Mouse (Mus musculus) heart, postnatal 10 days (tissue): Measurements from ENCODE around the gene Celf5. TPM values are rescaled to one million over a fixed set of nuclear protein-coding genes. Genes with fewer than 3 reads are reported as not detected.
A peak's percentile ranks its signal among the peaks of the same experiment; 100 is the strongest.

Experiments used
- DNase-seq, 2 experiments: peaks; one replicate each; pipeline ENCODE4 v3.0.0; 2021
- intact Hi-C: fragments of 180-260 bp; cut with DNase I; formaldehyde crosslinking; loops from one replicate; pipeline ENCODE4 v1.15.1; 2025
- microRNA-seq, 2 experiments: library from miRNA; unstranded; fragments of <30 nt; microRNA quantifications; one replicate each; pipeline ENCODE4 v1.2.0; 2022
- total RNA-seq, 2 experiments: library from RNA; stranded (reverse); gene quantifications; 2 replicates each; pipeline ENCODE4 v1.2.3; 2021

The Celf5 gene
- total RNA-seq, 2 experiments from 2014 or later: 0.32 to 0.48 TPM

DNA sequence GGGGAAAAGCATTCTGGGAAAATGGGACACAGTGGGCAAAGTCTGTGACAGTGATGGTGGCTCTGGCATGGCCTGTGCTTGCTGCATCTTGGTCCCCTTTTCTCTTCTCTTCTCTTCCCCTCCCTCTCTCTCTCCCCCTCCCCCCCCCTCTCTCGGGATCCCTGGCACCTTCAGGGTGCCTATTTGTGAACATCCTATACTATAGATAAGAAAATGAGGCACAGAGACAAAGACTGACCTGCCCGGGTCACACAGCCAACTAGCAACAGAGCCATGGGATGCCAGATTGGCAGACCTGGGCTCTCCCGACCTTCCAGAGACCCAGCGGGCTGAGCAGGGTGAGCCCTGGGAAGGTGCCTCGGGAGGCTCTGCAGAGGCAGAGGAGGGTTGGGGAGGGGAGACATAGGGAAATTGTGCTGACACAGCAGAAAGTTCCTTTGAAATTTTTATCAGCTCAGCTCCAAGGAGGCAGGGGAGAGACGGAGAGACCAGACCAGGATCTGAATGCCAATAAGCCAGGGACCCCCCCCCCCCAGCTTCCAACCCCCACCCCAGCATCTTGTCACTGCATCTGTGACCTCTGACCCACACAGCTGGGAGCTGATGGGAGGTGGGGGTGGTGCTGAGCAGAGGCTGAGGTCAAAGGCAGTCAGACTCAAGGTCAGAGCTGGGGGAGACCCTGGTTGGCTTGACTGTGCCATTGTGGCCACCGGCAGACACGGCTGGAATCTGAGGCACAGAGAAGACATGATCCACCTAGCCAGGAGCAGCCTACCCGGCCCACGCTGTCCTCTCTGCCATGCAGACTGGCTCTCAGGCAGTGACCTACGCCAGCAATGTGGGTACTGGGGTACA is 64.1 kb downstream of the Celf5 start:
- DNase-seq: peak in 1 of 2 experiments; percentile 12
- intact Hi-C loops: no loop called here

GRCm38 (mm10) chr10:81417227-81418215 is 65.0 kb downstream of the Celf5 start:
- DNase-seq: no peak
- intact Hi-C loops: no loop called here

- DNase-seq: peak; percentile 92
- intact Hi-C loops: no loop called here
These were observed 65.8 kb downstream of the Celf5 start for GRCm38 (mm10) chr10:81416581-81417226.

GRCm38 (mm10) chr10:81415549-81416310 is 66.8 kb downstream of the Celf5 start:
- intact Hi-C loops: no loop called here
- DNase-seq: peak; percentile 66 to 70

GRCm38 (mm10) chr10:81415146-81415545 is 67.4 kb downstream of the Celf5 start:
- intact Hi-C loops: no loop called here
- DNase-seq: no peak

- intact Hi-C loops: loop anchor here (1.0 kb wide), 1 partner anchor 14 kb away; no protein-coding TSS in a partner anchor
- DNase-seq: peak; percentile 78 to 81
These were observed 67.8 kb downstream of the Celf5 start for GRCm38 (mm10) chr10:81414682-81415081.

- intact Hi-C loops: loop anchor here (1.0 kb wide), 1 partner anchor 15 kb away; no protein-coding TSS in a partner anchor
- DNase-seq: peak; percentile 93 to 95
These were observed 68.9 kb downstream of the Celf5 start for GRCm38 (mm10) chr10:81413310-81414261.

GRCm38 (mm10) chr10:81412586-81413309 is 69.8 kb downstream of the Celf5 start:
- intact Hi-C loops: no loop called here
- no peak for DNase-seq

- intact Hi-C loops: loop anchor here (2.0 kb wide), 1 partner anchor 13 kb away; no protein-coding TSS in a partner anchor
- peak; percentile 95 to 96 for DNase-seq
These were observed 70.8 kb downstream of the Celf5 start for GRCm38 (mm10) chr10:81411471-81412400.

DNA sequence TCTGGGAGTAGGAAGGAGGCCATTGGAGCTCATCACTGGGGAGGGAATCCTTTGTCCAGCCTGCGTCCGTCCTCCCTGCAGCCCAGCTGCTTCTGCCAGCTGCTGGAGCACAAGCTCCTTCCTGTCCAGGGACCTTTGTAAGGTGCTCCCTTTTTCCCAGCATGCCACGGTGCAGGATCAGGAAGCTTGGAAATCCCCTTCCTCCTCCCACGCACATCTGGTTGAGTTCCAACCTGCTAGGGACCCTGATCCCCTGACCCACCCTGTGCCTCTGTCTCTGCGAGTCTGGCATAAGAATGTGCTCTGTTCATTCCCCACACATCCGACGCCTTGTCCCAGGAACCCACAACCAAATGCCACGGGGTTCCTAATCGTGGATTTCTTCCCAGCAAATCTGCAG is 71.5 kb downstream of the Celf5 start:
- DNase-seq: peak; percentile 73 to 81
- intact Hi-C loops: loop anchor here (2.0 kb wide), 1 partner anchor 14 kb away; no protein-coding TSS in a partner anchor

DNA sequence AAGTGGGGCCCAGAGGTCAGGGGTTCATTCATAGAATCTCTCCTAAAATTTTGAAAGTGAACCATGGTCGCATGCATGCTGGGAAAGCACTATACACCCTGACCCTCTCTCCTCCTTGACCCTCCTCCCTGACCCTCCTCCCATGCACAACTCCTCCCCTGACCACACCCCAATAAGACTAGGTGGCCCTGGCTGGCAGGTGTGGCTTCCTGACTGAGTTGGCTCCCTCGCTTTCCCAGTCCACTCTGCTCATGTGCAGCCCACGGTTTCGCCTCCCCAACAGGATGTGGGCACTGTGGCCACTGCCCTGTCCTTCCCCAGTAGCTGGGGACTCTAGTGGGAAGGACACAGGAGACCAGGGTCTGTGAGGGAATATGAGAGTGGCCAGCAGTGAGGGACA is 72.2 kb downstream of the Celf5 start:
- intact Hi-C loops: loop anchor here (2.0 kb wide), 1 partner anchor 14 kb away; no protein-coding TSS in a partner anchor
- DNase-seq: no peak

- intact Hi-C loops: no loop called here
- DNase-seq: no peak
These were observed 73.2 kb downstream of the Celf5 start for GRCm38 (mm10) chr10:81409330-81409729.

Small RNA genes lying within 50 kb of the gene (microRNA-seq; reads per million reads assigned to microRNA genes)
- gene Gm25595 (0 reads per million in 2 experiments), gene Mir1191b (0.35 to 2.1 reads per million in 2 experiments)

Other genes starting within 250 kb of the Celf5 start
- 1 to 10 TPM; 3.8 TPM for gene Zfr2, start 249.6 kb downstream of the Celf5 start, total RNA-seq
- under 1 TPM; 0.27 to 0.38 TPM for gene Matk, start 229.8 kb downstream of the Celf5 start, total RNA-seq
- 100 to 1,000 TPM in 1 of 2 experiments, 10 to 100 TPM in 1; 93.4 to 108 TPM for gene Mrpl54, start 215.8 kb downstream of the Celf5 start, total RNA-seq
- 10 to 100 TPM; 66.5 to 68.3 TPM for gene Apba3, start 215.7 kb downstream of the Celf5 start, total RNA-seq
- under 1 TPM; 0.14 to 0.37 TPM for gene Tjp3, start 191.1 kb downstream of the Celf5 start, total RNA-seq
- 10 to 100 TPM; 43.2 to 46.4 TPM for gene Pip5k1c, start 189.7 kb downstream of the Celf5 start, total RNA-seq
- 10 to 100 TPM; 21.0 to 23.6 TPM for gene Cactin, start 161.6 kb downstream of the Celf5 start, total RNA-seq
- gene Tbxa2r, start 154.0 kb downstream of the Celf5 start, total RNA-seq: 1 to 10 TPM; 7.7 to 8.5 TPM
- gene Gipc3, start 139.4 kb downstream of the Celf5 start, total RNA-seq: 1 to 10 TPM; 4.8 to 6.1 TPM
- gene Hmg20b, start 132.2 kb downstream of the Celf5 start, total RNA-seq: 100 to 1,000 TPM in 1 of 2 experiments, 10 to 100 TPM in 1; 88.1 to 105 TPM
- 10 to 100 TPM; 11.6 to 14.4 TPM for gene Mfsd12, start 125.2 kb downstream of the Celf5 start, total RNA-seq
- 1 to 10 TPM in 1 of 2 experiments, under 1 TPM in 1; 0.42 to 1.1 TPM for gene 4930404N11Rik, start 116.9 kb downstream of the Celf5 start, total RNA-seq
- 10 to 100 TPM; 39.7 to 41.2 TPM for gene Fzr1, start 104.2 kb downstream of the Celf5 start, total RNA-seq
- gene Dohh, start 98.3 kb downstream of the Celf5 start, total RNA-seq: 10 to 100 TPM; 53.2 to 57.5 TPM
- gene Gm48551, start 98.2 kb downstream of the Celf5 start, total RNA-seq: under 1 TPM; 0.74 to 0.87 TPM
- gene Gm48552, start 93.7 kb downstream of the Celf5 start, total RNA-seq: under 1 TPM; 0.77 to 0.98 TPM
- gene Smim24, start 89.7 kb downstream of the Celf5 start, total RNA-seq: 1 to 10 TPM; 1.3 to 2.2 TPM
- 100 to 1,000 TPM; 139 to 163 TPM for gene Nfic, start 27.1 kb downstream of the Celf5 start, total RNA-seq
- 10 to 100 TPM; 64.0 to 65.0 TPM for gene Ncln, start 13.7 kb upstream of the Celf5 start, total RNA-seq
- gene S1pr4, start 17.4 kb upstream of the Celf5 start, total RNA-seq: under 1 TPM; 0.86 to 0.87 TPM
- under 1 TPM; 0.60 to 0.74 TPM for gene Gna15, start 41.5 kb upstream of the Celf5 start, total RNA-seq
- gene Gna11, start 62.5 kb upstream of the Celf5 start, total RNA-seq: 10 to 100 TPM; 59.2 to 60.6 TPM
- 100 to 1,000 TPM; 867 to 890 TPM for gene Aes, start 76.8 kb upstream of the Celf5 start, total RNA-seq
- 10 to 100 TPM in 1 of 2 experiments, 1 to 10 TPM in 1; 8.1 to 11.2 TPM for gene Tle2, start 91.9 kb upstream of the Celf5 start, total RNA-seq
- 10 to 100 TPM; 10.2 to 11.1 TPM for gene Tle6, start 118.4 kb upstream of the Celf5 start, total RNA-seq
- gene BC025920, start 123.6 kb upstream of the Celf5 start, total RNA-seq: 1 to 10 TPM; 1.3 to 1.4 TPM
- gene Sirt6, start 145.1 kb upstream of the Celf5 start, total RNA-seq: 10 to 100 TPM; 12.8 to 14.2 TPM
- 10 to 100 TPM; 13.9 to 16.6 TPM for gene Ankrd24, start 145.8 kb upstream of the Celf5 start, total RNA-seq
- gene Gm10778, start 166.3 kb upstream of the Celf5 start, total RNA-seq: 1 to 10 TPM; 2.7 to 2.9 TPM
- 1 to 10 TPM; 7.2 to 7.7 TPM for gene Zfp433, start 222.1 kb upstream of the Celf5 start, total RNA-seq